Mouse (Mus musculus): Measurements from ENCODE around the gene Fkbp4. TPM values are rescaled to one million over a fixed set of nuclear protein-coding genes. Genes with fewer than 3 reads are reported as not detected.

Gene Fkbp4
- polyA plus RNA-seq, 1 experiment from 2014 or later: 156 TPM

GRCm38 (mm10) chr6:128467298-128467697 lies 28.8 kb upstream of the Fkbp4 start:
- peak; percentile 39 for TF ChIP-seq CTCF (IDR thresholded peaks at IDR 0.05)
- no peak for TF ChIP-seq EP300 (IDR thresholded peaks at IDR 0.05)
- no peak overlapping the region for H3K4me3 ChIP-seq (ENCODE audit: low read depth, low read length)
- H3K9ac ChIP-seq (replicated peaks; ENCODE audit: low read depth): no peak overlapping the region
- no peaks in the 10 kb centered on the region for H3K27me3 ChIP-seq (replicated peaks; ENCODE audit: insufficient read depth, low read length)
- H3K27ac ChIP-seq (ENCODE audit: low read length): no peak overlapping the region
- ATAC-seq: no peak
- H3K36me3 ChIP-seq (ENCODE audit: insufficient read depth, low read length): no peaks in the 10 kb centered on the region
- 46% methylated on average over 2 of the region's 2 CpGs for WGBS
- H3K4me1 ChIP-seq (ENCODE audit: insufficient read depth, low read depth, low read length): no peaks in the 10 kb centered on the region
- peak; percentile 8 for DNase-seq (ENCODE audit: low spot score)
- H3K9me3 ChIP-seq (ENCODE audit: low read length): no peaks in the 10 kb centered on the region
- H3K4me2 ChIP-seq (replicated peaks; ENCODE audit: low read depth, low read length): no peak overlapping the region

DNA sequence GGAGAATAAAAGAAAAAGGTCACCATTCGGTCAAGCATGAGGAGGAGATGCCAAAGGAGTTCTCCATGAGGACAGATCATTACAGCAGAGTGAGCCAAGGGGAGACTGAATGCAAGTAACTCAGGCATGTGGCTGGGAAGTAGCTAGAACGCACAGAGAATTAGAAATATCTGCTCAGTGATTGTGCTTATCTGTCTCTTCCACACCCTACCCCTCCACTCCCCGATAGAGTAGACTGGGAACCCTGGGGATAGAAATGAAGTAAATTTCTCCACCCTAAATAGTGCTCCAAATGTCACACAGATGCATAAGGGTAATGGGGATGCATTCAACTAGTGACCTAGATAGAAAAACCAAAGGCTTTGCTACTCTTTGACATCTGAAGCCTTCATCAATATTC lies 28.1 kb upstream of the Fkbp4 start:
- 70% methylated on average over 3 of the region's 3 CpGs for WGBS
- H3K9ac ChIP-seq (replicated peaks; ENCODE audit: low read depth): no peak overlapping the region
- H3K27me3 ChIP-seq (replicated peaks; ENCODE audit: insufficient read depth, low read length): no peaks in the 10 kb centered on the region
- DNase-seq (ENCODE audit: low spot score) (no peak), ATAC-seq (no peak)
- H3K36me3 ChIP-seq (ENCODE audit: insufficient read depth, low read length): no peaks in the 10 kb centered on the region
- no peaks in the 10 kb centered on the region for H3K4me1 ChIP-seq (ENCODE audit: insufficient read depth, low read depth, low read length)
- no peak overlapping the region for H3K4me3 ChIP-seq (ENCODE audit: low read depth, low read length)
- H3K4me2 ChIP-seq (replicated peaks; ENCODE audit: low read depth, low read length): no peak overlapping the region
- H3K27ac ChIP-seq (ENCODE audit: low read length): no peak overlapping the region
- no peaks in the 10 kb centered on the region for H3K9me3 ChIP-seq (ENCODE audit: low read length)
- TF ChIP-seq EP300 (IDR thresholded peaks at IDR 0.05) (no peak), CTCF (IDR thresholded peaks at IDR 0.05) (no peak)

DNA sequence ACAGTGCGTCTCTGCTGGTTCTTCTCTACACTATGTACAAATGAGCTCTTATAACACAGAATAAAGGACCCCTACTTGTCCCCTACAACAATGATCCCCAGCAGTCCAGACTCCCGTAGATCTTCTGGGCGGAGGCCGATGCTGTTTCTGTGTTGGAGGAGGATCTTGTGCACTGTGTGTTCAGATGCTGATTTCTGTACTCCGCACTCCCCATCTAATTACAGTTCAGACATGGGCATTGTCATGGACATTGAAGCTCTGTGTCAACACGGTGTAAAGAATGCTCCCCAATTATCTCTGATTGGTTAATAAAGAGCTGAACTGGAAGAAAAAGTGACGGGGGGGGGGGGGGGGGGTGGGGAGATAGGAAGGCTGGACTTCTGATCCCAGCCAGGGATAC lies 27.6 kb upstream of the Fkbp4 start:
- H3K27ac ChIP-seq (ENCODE audit: low read length): no peak overlapping the region
- DNase-seq (ENCODE audit: low spot score): no peak

GRCm38 (mm10) chr6:128464996-128465395 lies 26.5 kb upstream of the Fkbp4 start:
- Histone ChIP-seq H3K9ac (replicated peaks; ENCODE audit: low read depth) (no peak overlapping the region), H3K4me1 (ENCODE audit: insufficient read depth, low read depth, low read length) (no peaks in the 10 kb centered on the region), H3K4me2 (replicated peaks; ENCODE audit: low read depth, low read length) (no peak overlapping the region), H3K36me3 (ENCODE audit: insufficient read depth, low read length) (no peaks in the 10 kb centered on the region), H3K27ac (ENCODE audit: low read length) (no peak overlapping the region), H3K4me3 (ENCODE audit: low read depth, low read length) (no peak overlapping the region), H3K27me3 (replicated peaks; ENCODE audit: insufficient read depth, low read length) (no peaks in the 10 kb centered on the region), H3K9me3 (ENCODE audit: low read length) (no peaks in the 10 kb centered on the region)
- WGBS: 84% methylated on average over 4 of the region's 4 CpGs
- no peak for DNase-seq (ENCODE audit: low spot score)
- TF ChIP-seq CTCF (IDR thresholded peaks at IDR 0.05) (no peak), EP300 (IDR thresholded peaks at IDR 0.05) (no peak)
- no peak for ATAC-seq

More for the DNA sequence above, 27.6 kb upstream of the Fkbp4 start:
- Histone ChIP-seq H3K9ac (replicated peaks; ENCODE audit: low read depth) (no peak overlapping the region), H3K36me3 (ENCODE audit: insufficient read depth, low read length) (no peaks in the 10 kb centered on the region), H3K4me1 (ENCODE audit: insufficient read depth, low read depth, low read length) (no peaks in the 10 kb centered on the region), H3K4me3 (ENCODE audit: low read depth, low read length) (no peak overlapping the region), H3K4me2 (replicated peaks; ENCODE audit: low read depth, low read length) (no peak overlapping the region), H3K27me3 (replicated peaks; ENCODE audit: insufficient read depth, low read length) (no peaks in the 10 kb centered on the region), H3K9me3 (ENCODE audit: low read length) (no peaks in the 10 kb centered on the region)
- ATAC-seq: no peak
- WGBS: 61% methylated on average over 7 of the region's 7 CpGs
- TF ChIP-seq EP300 (IDR thresholded peaks at IDR 0.05) (no peak), CTCF (IDR thresholded peaks at IDR 0.05) (no peak)

DNA sequence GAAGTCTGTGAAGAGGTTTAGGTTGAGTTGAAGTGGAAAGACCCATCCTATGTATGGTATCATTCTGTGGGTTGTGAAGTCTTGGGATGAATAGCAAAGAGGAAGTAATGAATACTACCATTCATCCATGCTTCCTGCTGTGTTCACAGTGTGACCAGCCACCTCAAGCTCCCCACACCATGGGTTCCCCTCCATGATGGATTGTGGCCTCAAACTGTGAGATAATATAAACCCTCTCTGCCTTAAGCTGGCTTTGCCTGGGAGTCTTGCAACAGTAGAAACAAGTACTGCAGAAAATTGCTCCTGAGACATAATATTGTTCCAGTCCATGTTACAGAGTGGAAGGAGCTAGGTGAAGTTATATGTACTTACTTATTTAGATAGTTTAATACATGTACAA lies 23.1 kb upstream of the Fkbp4 start:
- Histone ChIP-seq H3K27me3 (replicated peaks; ENCODE audit: insufficient read depth, low read length) (no peaks in the 10 kb centered on the region), H3K4me2 (replicated peaks; ENCODE audit: low read depth, low read length) (no peak overlapping the region), H3K4me3 (ENCODE audit: low read depth, low read length) (no peak overlapping the region), H3K9me3 (ENCODE audit: low read length) (no peaks in the 10 kb centered on the region), H3K36me3 (ENCODE audit: insufficient read depth, low read length) (no peaks in the 10 kb centered on the region), H3K4me1 (ENCODE audit: insufficient read depth, low read depth, low read length) (no peaks in the 10 kb centered on the region), H3K9ac (replicated peaks; ENCODE audit: low read depth) (no peak overlapping the region), H3K27ac (ENCODE audit: low read length) (no peak overlapping the region)
- DNase-seq (ENCODE audit: low spot score): no peak
- TF ChIP-seq CTCF (IDR thresholded peaks at IDR 0.05) (no peak), EP300 (IDR thresholded peaks at IDR 0.05) (no peak)
- ATAC-seq: no peak

GRCm38 (mm10) chr6:128460729-128461503 lies 22.4 kb upstream of the Fkbp4 start:
- Histone ChIP-seq H3K4me3 (ENCODE audit: low read depth, low read length) (no peak overlapping the region), H3K27me3 (replicated peaks; ENCODE audit: insufficient read depth, low read length) (no peaks in the 10 kb centered on the region), H3K4me2 (replicated peaks; ENCODE audit: low read depth, low read length) (no peak overlapping the region), H3K9me3 (ENCODE audit: low read length) (no peaks in the 10 kb centered on the region), H3K4me1 (ENCODE audit: insufficient read depth, low read depth, low read length) (no peaks in the 10 kb centered on the region), H3K9ac (replicated peaks; ENCODE audit: low read depth) (no peak overlapping the region), H3K36me3 (ENCODE audit: insufficient read depth, low read length) (no peaks in the 10 kb centered on the region), H3K27ac (ENCODE audit: low read length) (no peak overlapping the region)
- 74% methylated on average over 14 of the region's 14 CpGs for WGBS
- DNase-seq (ENCODE audit: low spot score): no peak
- no peak for ATAC-seq
- no peak for TF ChIP-seq CTCF (IDR thresholded peaks at IDR 0.05)
- no peak for TF ChIP-seq EP300 (IDR thresholded peaks at IDR 0.05)

All from lung, postnatal 0 days (tissue).